Mouse (Mus musculus): ENCODE measurements around the gene Unc80. TPM values are rescaled to one million over a fixed set of nuclear protein-coding genes. Genes with fewer than 3 reads are reported as not detected.

Gene Unc80
- not detected for total RNA-seq (2023)

DNA sequence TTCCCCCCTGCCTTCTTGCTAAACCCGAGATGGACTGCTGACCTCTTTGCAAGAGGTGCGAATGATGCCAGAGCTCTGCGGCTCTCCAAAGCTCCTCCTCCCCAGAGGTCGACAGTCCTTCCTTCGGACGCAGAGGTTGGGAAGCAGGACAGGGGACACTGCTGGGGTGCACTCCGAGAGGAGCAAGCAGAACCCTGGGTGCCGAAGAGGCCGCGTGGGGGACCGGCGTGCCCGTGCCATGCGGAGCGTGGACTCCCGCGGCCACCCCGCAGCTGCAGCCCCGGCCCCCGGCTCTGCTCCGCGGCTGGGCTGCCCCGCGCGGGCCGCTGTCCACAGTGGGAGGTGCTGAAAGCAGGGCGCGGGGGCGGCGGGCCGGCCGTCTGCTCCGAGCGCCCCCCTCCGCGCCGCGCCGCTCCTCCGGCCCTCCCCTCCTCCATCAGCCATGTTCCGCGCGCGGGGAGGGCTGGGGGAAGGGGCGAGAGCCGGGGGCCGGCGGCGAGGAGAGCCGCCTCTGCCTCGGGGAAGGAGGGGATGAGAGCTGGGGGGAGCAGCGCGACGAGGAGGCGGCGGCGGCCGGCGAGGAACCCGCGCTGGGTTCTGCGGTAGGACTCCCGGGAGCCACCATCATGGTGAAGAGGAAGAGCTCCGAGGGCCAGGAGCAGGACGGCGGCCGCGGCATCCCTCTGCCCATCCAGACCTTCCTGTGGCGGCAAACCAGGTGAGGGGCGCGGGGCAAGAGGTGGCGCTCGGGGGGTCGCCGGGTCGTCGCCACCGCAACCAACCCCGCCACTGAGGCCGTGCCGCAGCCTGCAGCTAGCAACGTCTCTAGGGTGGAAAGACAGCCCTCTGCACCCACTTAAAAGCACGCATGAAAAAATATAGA is at the start of gene Unc80:
TSS of gene Unc80 (plus strand) at position 547 of the 883 bp plus-strand sequence.

GRCm38 (mm10) chr1:66700693-66701575 is 232.8 kb downstream of the Unc80 start, which contains the start of gene Rpe:
Gene Rpe (plus strand): TSS chr1:66700831.

Other genes starting within 250 kb of the Unc80 start
- gene Rpe, start 232.5 kb downstream of the Unc80 start, total RNA-seq (2023), result 10 to 100 TPM; 70.7 to 71.8 TPM